Mouse (Mus musculus): ENCODE measurements around the gene 3110040M04Rik.
"Not testable (repeated sequence)": the region's sequence is repeated elsewhere in the genome, so short reads cannot be mapped to it uniquely, and the experiment has no call there.

DNA sequence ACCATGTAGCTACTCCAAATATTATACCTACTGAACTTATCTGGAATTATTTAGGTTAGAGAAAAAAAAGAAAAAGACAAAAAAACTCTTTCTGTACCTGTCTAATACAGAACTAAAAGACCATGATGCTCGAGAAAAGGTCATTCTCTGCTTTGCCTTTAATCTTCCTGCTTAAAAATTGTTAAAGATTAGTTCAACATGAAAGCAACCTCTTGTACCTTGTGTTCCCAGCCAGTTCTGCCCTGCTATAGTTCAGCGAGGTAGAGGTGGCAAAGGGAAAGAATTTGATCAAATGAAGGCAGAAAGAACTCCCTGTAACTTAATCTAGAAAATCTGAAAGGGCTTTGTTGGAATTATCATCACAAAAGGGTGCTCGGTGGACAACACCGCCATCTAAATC lies 7.9 kb upstream of the 3110040M04Rik start:
- TF ChIP-seq POLR2A (IDR thresholded peaks at IDR 0.05; ENCODE audit: insufficient read depth, low read length); EP300 (IDR thresholded peaks at IDR 0.05; ENCODE audit: insufficient read depth, low read depth, low read length); CTCF (IDR thresholded peaks at IDR 0.05; ENCODE audit: low read depth, low read length): not testable (repeated sequence)
